Mouse (Mus musculus): Measurements from ENCODE around the gene Ankub1. TPM values are rescaled to one million over a fixed set of nuclear protein-coding genes. Genes with fewer than 3 reads are reported as not detected.

The Ankub1 gene
- 0.05 TPM in 1 of 2 replicates, not detected in the other for polyA plus RNA-seq (2014; fragmentation: Nextera tagmentation; extraction: Ambion mirVana)

- 73% methylated on average over 2 of the region's 2 CpGs for WGBS
Measured at GRCm38 (mm10) chr3:57692719-57693118, at the start of gene Ankub1. Ankub1 (minus strand) TSS chr3:57692799.

DNA sequence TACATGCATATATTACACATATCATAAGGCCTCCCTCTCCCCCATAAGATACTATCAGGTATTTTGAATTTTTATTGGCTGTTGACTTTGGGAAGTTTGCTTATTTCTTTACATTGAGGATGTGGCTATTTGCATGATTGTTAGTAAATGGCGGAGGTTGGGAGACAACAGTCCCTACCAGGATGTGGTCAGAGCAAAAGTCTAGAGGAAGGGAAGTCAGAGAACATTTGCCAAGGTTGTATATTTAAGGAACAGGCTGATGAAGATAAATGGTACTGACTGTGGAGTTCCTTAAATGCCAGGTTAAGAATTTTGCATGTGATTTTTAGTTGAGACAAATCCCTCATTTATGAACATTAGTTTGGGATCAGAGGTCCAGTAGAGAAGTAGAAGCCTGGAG lies 47.2 kb upstream of the Ankub1 start:
- DNase-seq (ENCODE audit: low spot score) (no peak), ATAC-seq (ENCODE audit: insufficient number of reproducible peaks, low FRiP score, low TSS enrichment, low read depth) (no peak)
- H3K4me3 ChIP-seq (ENCODE audit: low read depth, low read length) = no peak overlapping the region
- no peaks in the 10 kb centered on the region for H3K9me3 ChIP-seq (ENCODE audit: control insufficient read depth, low read length)
- no peaks in the 10 kb centered on the region for H3K36me3 ChIP-seq (ENCODE audit: control insufficient read depth, insufficient read depth, low read length)
- WGBS = 93% methylated on average over 1 of the region's 1 CpGs
- no peaks in the 10 kb centered on the region for H3K27me3 ChIP-seq (ENCODE audit: control insufficient read depth, insufficient read depth, low read length)
- no peak overlapping the region for H3K9ac ChIP-seq (ENCODE audit: low read length)
- H3K27ac ChIP-seq (replicated peaks; ENCODE audit: low read depth, low read length) = no peak overlapping the region
- H3K4me1 ChIP-seq (ENCODE audit: control insufficient read depth, insufficient read depth, low read length) = 0 out of 2 replicates have a peak, but pooled peaks cover 6% of the 10 kb centered on the region
- H3K4me2 ChIP-seq (ENCODE audit: low read depth, severe bottlenecking) = no peak overlapping the region

More at GRCm38 (mm10) chr3:57692719-57693118, at the start of gene Ankub1:
- Histone ChIP-seq H3K9me3 (ENCODE audit: control insufficient read depth, low read length) (no peaks in the 10 kb centered on the region), H3K9ac (ENCODE audit: low read length) (no peak within 1 kb of the TSS), H3K4me1 (ENCODE audit: control insufficient read depth, insufficient read depth, low read length) (no peaks in the 10 kb centered on the region), H3K27ac (replicated peaks; ENCODE audit: low read depth, low read length) (no peak within 1 kb of the TSS), H3K4me2 (ENCODE audit: low read depth, severe bottlenecking) (no peak within 1 kb of the TSS), H3K36me3 (ENCODE audit: control insufficient read depth, insufficient read depth, low read length) (no peaks in the 10 kb centered on the region), H3K4me3 (ENCODE audit: low read depth, low read length) (no peak within 1 kb of the TSS), H3K27me3 (ENCODE audit: control insufficient read depth, insufficient read depth, low read length) (no peaks in the 10 kb centered on the region)
- DNase-seq (ENCODE audit: low spot score) (no peak), ATAC-seq (ENCODE audit: insufficient number of reproducible peaks, low FRiP score, low TSS enrichment, low read depth) (no peak)

DNA sequence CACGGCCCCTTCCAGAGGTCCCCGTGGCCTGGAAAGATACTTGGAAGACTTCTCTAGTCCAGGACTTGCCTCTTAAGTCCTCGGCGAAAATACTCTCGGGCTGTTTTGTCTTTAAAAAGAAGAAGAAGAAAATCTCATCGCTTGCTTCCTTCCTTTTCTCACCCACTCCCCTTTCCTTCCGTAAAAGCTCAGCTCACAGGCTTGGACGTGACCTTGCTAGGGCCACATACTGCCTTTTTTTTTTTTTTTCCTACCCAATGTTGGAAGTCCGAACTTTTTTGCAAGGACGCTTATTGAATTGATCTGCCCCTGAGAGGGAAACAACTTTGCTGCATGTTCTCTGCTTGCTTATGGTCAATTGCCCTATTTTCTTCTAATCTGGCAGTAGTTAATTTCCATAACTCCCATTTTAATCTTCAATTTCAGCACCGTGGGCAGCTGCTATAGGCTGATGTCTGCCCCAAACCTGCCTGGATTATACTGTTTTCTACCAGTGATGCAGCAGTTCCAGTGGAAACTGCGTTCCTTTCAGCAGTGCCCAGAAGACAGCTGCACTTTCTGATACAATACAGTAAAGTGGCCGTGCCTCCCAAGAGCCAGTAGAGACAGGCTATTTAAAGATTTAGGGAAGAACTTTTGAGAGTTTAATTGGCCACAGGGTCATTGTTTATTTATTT lies 44.0 kb upstream of the Ankub1 start:
- peak overlapping the region; percentile 81 for H3K27ac ChIP-seq (replicated peaks; ENCODE audit: low read depth, low read length)
- 2% methylated on average over 13 of the region's 13 CpGs for WGBS
- DNase-seq (ENCODE audit: low spot score) (no peak), ATAC-seq (ENCODE audit: insufficient number of reproducible peaks, low FRiP score, low TSS enrichment, low read depth) (no peak)
- H3K4me1 ChIP-seq (ENCODE audit: control insufficient read depth, insufficient read depth, low read length) = 0 out of 2 replicates have a peak, but pooled peaks cover 6% of the 10 kb centered on the region
- H3K9me3 ChIP-seq (ENCODE audit: control insufficient read depth, low read length) = no peaks in the 10 kb centered on the region
- peak overlapping the region; percentile 77 for H3K9ac ChIP-seq (ENCODE audit: low read length)
- peak overlapping the region; percentile 78 for H3K4me3 ChIP-seq (ENCODE audit: low read depth, low read length)
- H3K36me3 ChIP-seq (ENCODE audit: control insufficient read depth, insufficient read depth, low read length) = no peaks in the 10 kb centered on the region
- no peaks in the 10 kb centered on the region for H3K27me3 ChIP-seq (ENCODE audit: control insufficient read depth, insufficient read depth, low read length)
- peak overlapping the region; percentile 74 for H3K4me2 ChIP-seq (ENCODE audit: low read depth, severe bottlenecking)

- 0 out of 2 replicates have a peak, but pooled peaks cover 6% of the 10 kb centered on the region for H3K4me1 ChIP-seq (ENCODE audit: control insufficient read depth, insufficient read depth, low read length)
- DNase-seq (ENCODE audit: low spot score) (peak; percentile 96), ATAC-seq (ENCODE audit: insufficient number of reproducible peaks, low FRiP score, low TSS enrichment, low read depth) (peak; percentile 99)
- H3K27me3 ChIP-seq (ENCODE audit: control insufficient read depth, insufficient read depth, low read length) = no peaks in the 10 kb centered on the region
- WGBS = under 1% methylated on average over 59 of the region's 59 CpGs
- H3K9ac ChIP-seq (ENCODE audit: low read length) = peak within 1 kb of the TSS; percentile 77
- H3K36me3 ChIP-seq (ENCODE audit: control insufficient read depth, insufficient read depth, low read length) = no peaks in the 10 kb centered on the region
- H3K27ac ChIP-seq (replicated peaks; ENCODE audit: low read depth, low read length) = peak within 1 kb of the TSS; percentile 81
- no peaks in the 10 kb centered on the region for H3K9me3 ChIP-seq (ENCODE audit: control insufficient read depth, low read length)
- H3K4me3 ChIP-seq (ENCODE audit: low read depth, low read length) = peak within 1 kb of the TSS; percentile 78
- peak within 1 kb of the TSS; percentile 74 for H3K4me2 ChIP-seq (ENCODE audit: low read depth, severe bottlenecking)
Measured at GRCm38 (mm10) chr3:57735511-57736370, 43.1 kb upstream of the Ankub1 start, which contains the start of gene Rnf13. Rnf13 (plus strand) TSS chr3:57736062.

GRCm38 (mm10) chr3:57732206-57732915 lies 39.8 kb upstream of the Ankub1 start:
- H3K9ac ChIP-seq (ENCODE audit: low read length) = no peak overlapping the region
- H3K4me1 ChIP-seq (ENCODE audit: control insufficient read depth, insufficient read depth, low read length) = 0 out of 2 replicates have a peak, but pooled peaks cover 6% of the 10 kb centered on the region
- no peaks in the 10 kb centered on the region for H3K36me3 ChIP-seq (ENCODE audit: control insufficient read depth, insufficient read depth, low read length)
- ATAC-seq (ENCODE audit: insufficient number of reproducible peaks, low FRiP score, low TSS enrichment, low read depth) (no peak), DNase-seq (ENCODE audit: low spot score) (no peak)
- no peak overlapping the region for H3K4me3 ChIP-seq (ENCODE audit: low read depth, low read length)
- no peaks in the 10 kb centered on the region for H3K27me3 ChIP-seq (ENCODE audit: control insufficient read depth, insufficient read depth, low read length)
- H3K27ac ChIP-seq (replicated peaks; ENCODE audit: low read depth, low read length) = no peak overlapping the region
- H3K9me3 ChIP-seq (ENCODE audit: control insufficient read depth, low read length) = no peaks in the 10 kb centered on the region
- no peak overlapping the region for H3K4me2 ChIP-seq (ENCODE audit: low read depth, severe bottlenecking)
- WGBS = 84% methylated on average over 5 of the region's 5 CpGs

GRCm38 (mm10) chr3:57714151-57714550 lies 21.6 kb upstream of the Ankub1 start:
- Histone ChIP-seq H3K9me3 (ENCODE audit: control insufficient read depth, low read length) (no peaks in the 10 kb centered on the region), H3K4me1 (ENCODE audit: control insufficient read depth, insufficient read depth, low read length) (no peaks in the 10 kb centered on the region), H3K4me2 (ENCODE audit: low read depth, severe bottlenecking) (no peak overlapping the region), H3K27ac (replicated peaks; ENCODE audit: low read depth, low read length) (no peak overlapping the region), H3K27me3 (ENCODE audit: control insufficient read depth, insufficient read depth, low read length) (no peaks in the 10 kb centered on the region), H3K36me3 (ENCODE audit: control insufficient read depth, insufficient read depth, low read length) (no peaks in the 10 kb centered on the region), H3K9ac (ENCODE audit: low read length) (no peak overlapping the region), H3K4me3 (ENCODE audit: low read depth, low read length) (no peak overlapping the region)
- ATAC-seq (ENCODE audit: insufficient number of reproducible peaks, low FRiP score, low TSS enrichment, low read depth) = no peak
- DNase-seq (ENCODE audit: low spot score) = no peak
- WGBS = 87% methylated on average over 6 of the region's 6 CpGs

GRCm38 (mm10) chr3:57696779-57697178 lies 4.2 kb upstream of the Ankub1 start:
- DNase-seq (ENCODE audit: low spot score) (no peak), ATAC-seq (ENCODE audit: insufficient number of reproducible peaks, low FRiP score, low TSS enrichment, low read depth) (no peak)
- Histone ChIP-seq H3K4me1 (ENCODE audit: control insufficient read depth, insufficient read depth, low read length) (no peaks in the 10 kb centered on the region), H3K27me3 (ENCODE audit: control insufficient read depth, insufficient read depth, low read length) (no peaks in the 10 kb centered on the region), H3K27ac (replicated peaks; ENCODE audit: low read depth, low read length) (no peak overlapping the region), H3K4me3 (ENCODE audit: low read depth, low read length) (no peak overlapping the region), H3K36me3 (ENCODE audit: control insufficient read depth, insufficient read depth, low read length) (no peaks in the 10 kb centered on the region), H3K4me2 (ENCODE audit: low read depth, severe bottlenecking) (no peak overlapping the region), H3K9me3 (ENCODE audit: control insufficient read depth, low read length) (no peaks in the 10 kb centered on the region), H3K9ac (ENCODE audit: low read length) (no peak overlapping the region)
- WGBS = 92% methylated on average over 9 of the region's 9 CpGs

GRCm38 (mm10) chr3:57696249-57696648 lies 3.6 kb upstream of the Ankub1 start:
- DNase-seq (ENCODE audit: low spot score) (no peak), ATAC-seq (ENCODE audit: insufficient number of reproducible peaks, low FRiP score, low TSS enrichment, low read depth) (no peak)
- H3K4me2 ChIP-seq (ENCODE audit: low read depth, severe bottlenecking) = no peak overlapping the region
- H3K9ac ChIP-seq (ENCODE audit: low read length) = no peak overlapping the region
- H3K27me3 ChIP-seq (ENCODE audit: control insufficient read depth, insufficient read depth, low read length) = no peaks in the 10 kb centered on the region
- H3K36me3 ChIP-seq (ENCODE audit: control insufficient read depth, insufficient read depth, low read length) = no peaks in the 10 kb centered on the region
- H3K9me3 ChIP-seq (ENCODE audit: control insufficient read depth, low read length) = no peaks in the 10 kb centered on the region
- WGBS = 92% methylated on average over 4 of the region's 4 CpGs
- H3K27ac ChIP-seq (replicated peaks; ENCODE audit: low read depth, low read length) = no peak overlapping the region
- H3K4me1 ChIP-seq (ENCODE audit: control insufficient read depth, insufficient read depth, low read length) = no peaks in the 10 kb centered on the region
- no peak overlapping the region for H3K4me3 ChIP-seq (ENCODE audit: low read depth, low read length)
